Mouse (Mus musculus) megakaryocyte progenitor cell, adult 5-6 weeks (primary cell): Measurements from ENCODE around the gene Mrps18b. TPM values are rescaled to one million over a fixed set of nuclear protein-coding genes. Genes with fewer than 3 reads are reported as not detected.

Experiments
- ATAC-seq: replicated peaks from 2 replicates; pipeline ENCODE4 v1.8.0; 2016; ENCODE audit warnings: mild to moderate bottlenecking, moderate TSS enrichment, inconsistent platforms; ENCODE audit not compliant: poor library complexity
- total RNA-seq, 2 experiments: library from RNA; stranded (forward) in 1 of 2; stranded (reverse) in 1 of 2; fragments of 157-497, 149-512 nt in 1 of 2; fragments of 200-1000 nt in 1 of 2; gene quantifications; 2 replicates each; pipeline versions ENCODE4 v1.2.3 to v1.2.4; 2015 to 2017

Gene Mrps18b
- total RNA-seq, 2 experiments from 2014 or later: 76.4 to 142 TPM

DNA sequence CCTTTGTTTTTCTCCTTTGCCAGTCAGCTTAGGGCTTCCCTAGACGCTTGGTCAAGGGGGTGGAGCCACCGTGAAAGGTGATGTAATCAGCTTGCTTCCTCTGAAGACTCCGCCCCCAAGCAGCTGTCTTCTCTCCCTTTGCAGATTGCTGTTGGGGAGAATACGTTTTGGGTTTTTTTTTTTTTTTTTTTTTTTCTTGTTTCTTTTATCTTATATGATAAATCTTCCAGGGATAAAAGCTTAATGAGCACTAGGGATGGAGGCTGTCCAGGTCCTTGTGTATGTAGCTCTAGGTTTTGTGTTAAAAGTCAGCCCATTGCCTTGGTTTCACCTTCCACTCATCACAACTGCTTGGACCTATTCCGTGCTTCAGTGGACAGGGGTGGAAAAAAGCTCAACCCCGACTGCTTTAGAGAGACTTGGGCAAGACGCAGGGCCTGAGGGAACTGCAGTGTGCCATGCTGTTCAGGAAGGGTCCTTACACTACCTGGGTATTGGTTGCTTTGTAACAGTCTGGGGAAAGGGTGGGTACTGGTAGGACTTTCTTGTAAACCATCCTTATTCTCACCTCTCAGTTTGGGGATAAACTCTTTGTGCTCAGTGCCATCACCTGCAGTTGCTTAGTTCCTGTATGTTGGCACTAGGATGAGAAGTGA, 3.0 kb upstream of the Mrps18b start:
- peak; percentile 45 for ATAC-seq

DNA sequence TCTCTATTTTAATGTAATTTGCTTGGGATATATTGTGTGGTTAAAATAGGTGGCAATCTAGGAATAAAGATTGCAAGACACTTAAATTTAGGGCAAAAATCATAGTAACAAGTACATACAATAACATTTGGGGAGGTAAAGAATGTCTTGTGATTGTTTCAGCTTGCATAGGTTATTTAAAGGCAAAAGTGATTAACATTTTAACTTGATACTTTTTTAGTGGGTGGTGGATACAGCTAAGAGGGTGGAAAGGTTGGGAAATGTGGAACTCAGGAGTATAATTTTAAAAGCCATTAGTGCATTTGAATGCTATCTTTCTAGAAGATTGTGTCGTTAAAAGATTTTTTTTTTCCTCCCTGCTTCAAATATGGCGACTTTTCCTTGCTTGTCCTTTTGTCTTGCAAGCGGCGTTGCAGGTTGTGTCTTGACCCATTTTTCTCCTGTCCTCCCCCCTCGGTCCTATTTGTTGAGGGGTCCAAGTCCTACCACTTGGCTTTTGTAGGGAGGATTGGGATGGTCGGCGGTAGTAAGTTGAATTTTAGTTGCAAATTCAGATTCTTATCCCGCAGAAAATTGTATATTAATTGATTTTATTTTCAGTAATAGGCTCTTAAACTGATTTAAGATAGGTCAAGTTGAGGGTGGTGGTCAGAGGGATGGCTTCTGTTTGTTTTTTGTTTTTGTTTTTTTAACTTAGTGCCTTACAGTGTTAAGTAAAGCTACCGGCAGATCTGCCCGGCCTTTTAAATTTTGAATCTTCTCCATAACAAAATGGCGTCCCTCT, 2.3 kb upstream of the Mrps18b start:
- no peak for ATAC-seq

DNA sequence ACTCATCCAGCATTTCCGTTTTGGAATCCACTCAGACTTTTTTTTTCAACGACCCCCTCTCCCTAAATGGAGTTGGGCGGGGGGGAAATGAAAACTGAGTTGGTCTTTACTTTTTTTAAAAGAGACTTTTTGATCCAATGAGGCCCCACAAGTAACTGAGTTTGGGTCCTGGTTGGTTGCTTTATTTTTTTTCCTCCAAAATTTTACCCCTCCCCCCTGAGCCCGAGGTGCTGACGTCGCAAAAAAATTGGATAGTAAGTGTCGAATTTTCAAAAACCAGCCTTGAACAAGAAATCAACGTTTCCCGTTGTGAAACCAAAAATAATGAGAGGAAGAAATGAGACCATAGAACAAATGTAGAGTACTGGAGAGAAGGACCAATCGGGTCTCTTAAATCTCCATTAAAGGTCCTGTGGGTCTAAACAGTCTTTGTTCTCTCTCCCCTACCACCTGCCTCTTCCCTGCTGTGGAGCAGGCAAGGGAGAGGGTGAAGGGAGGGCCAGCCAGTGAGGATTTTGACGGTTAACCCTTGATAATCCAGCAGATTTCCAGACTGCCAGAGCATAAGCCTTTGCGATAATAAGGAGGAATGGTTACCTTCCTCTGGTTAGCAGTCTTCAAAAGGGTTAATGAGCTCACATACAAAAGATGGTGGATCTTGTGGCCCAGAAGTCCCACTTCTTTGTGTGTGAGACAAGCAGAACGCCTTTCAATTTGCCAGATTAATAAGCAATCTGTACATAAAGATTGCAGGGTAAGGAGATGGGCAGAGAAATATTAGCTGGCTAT, 1.5 kb upstream of the Mrps18b start:
- ATAC-seq: no peak

DNA sequence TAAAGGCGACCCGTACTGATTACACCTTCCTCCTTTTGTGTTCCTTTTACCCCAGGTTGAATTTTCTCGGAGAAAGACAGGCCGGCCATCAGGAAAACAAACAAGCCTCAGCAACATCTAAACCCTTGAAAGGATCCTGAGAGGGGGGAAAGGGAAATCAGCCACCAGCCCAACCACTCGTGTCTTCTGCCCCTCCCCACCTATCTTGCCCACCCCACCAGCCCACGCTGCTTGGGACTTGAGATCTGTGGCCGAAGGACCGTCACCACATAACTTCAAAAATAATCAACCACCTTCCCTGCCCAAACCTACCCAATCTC, 914 bp upstream of the Mrps18b start:
- ATAC-seq: no peak

- ATAC-seq: peak; percentile 1
Measured at GRCm38 (mm10) chr17:35915538-35916296, 472 bp downstream of the Mrps18b start.

GRCm38 (mm10) chr17:35914975-35915374, 1.2 kb downstream of the Mrps18b start:
- no peak for ATAC-seq

DNA sequence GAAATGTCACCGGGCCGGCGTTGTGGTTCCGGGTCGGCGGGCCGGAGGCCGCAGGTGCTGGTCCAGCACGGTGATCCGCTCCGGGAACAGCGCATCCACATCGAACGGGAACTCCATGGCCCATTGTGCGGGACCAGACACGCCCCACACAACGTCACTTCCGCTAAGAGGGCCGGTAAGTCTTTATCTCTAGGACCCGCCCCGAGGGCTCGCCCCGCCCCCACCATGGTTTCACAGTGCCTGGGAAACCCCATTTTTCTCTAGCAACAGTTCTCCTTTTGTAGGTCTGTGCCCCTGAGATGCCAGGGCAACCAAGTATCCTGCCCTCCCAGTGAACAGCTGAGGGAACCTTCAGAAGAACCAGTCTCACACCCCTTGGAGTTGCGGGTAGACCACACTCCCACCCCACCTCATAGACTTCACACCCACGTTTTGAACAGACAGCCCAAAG, 6.2 kb downstream of the Mrps18b start, which contains the start of gene Atat1:
TSS of gene Atat1 (minus strand) at position 157 of the 451 bp plus-strand sequence.
- ATAC-seq: peak; percentile 97

- peak; percentile 25 for ATAC-seq
Measured at GRCm38 (mm10) chr17:35909186-35909918, 6.8 kb downstream of the Mrps18b start.

DNA sequence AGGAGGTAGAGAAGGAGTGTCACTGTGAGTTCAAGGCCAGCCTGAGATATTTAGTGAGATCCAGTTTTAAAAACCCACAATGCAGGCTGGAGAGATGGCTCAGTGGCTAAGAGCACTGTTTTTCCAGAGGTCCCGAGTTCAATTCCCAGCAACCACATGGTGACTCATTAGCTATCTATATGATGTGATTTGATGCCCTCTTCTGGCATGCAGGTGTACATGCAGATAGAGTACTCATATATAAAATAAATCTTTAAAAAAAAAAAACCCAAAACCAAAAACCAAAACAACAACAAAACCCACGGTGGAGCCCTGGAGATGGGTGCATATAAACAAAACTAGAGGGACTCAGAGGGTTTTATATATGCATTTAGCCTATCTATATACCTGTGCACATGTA, 8.6 kb downstream of the Mrps18b start:
- ATAC-seq: no peak

DNA sequence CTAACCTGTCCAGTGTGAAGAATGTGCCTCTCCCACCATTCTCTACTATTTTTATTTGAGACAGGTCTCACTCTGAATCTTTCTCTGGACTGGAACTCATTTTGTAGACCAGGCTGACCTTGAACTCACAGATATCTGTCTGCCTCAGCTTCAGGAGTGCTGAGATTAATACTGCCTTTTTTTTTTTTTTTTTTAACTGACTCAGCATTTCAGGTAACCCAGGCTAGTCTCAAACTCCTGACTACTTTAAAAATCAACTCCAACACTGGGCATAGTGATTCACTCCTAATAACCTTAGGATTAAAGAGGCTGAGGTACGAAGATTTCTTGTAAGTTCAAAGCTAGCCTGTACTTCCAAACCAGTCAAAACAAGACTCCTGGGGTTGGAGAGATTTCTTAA, 10.6 kb downstream of the Mrps18b start:
- ATAC-seq: no peak

DNA sequence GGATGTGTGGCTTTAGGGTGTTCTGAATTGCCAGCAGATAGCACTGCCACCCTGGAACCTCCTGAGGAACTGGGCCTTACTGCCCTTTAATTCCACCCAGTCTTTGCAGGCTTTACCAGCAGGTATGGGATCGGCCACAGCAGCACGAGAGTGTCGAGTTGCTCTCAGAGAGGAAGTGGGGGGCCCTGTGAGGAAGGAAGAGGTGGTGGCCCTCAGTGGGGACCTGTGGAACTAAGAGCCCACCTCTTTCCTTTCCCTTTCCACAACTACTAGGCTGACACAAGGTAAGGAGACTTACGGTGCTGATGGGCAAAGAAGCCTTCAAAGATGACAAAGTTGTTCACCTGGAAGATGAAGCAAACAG, 12.2 kb downstream of the Mrps18b start:
- peak; percentile 32 for ATAC-seq

DNA sequence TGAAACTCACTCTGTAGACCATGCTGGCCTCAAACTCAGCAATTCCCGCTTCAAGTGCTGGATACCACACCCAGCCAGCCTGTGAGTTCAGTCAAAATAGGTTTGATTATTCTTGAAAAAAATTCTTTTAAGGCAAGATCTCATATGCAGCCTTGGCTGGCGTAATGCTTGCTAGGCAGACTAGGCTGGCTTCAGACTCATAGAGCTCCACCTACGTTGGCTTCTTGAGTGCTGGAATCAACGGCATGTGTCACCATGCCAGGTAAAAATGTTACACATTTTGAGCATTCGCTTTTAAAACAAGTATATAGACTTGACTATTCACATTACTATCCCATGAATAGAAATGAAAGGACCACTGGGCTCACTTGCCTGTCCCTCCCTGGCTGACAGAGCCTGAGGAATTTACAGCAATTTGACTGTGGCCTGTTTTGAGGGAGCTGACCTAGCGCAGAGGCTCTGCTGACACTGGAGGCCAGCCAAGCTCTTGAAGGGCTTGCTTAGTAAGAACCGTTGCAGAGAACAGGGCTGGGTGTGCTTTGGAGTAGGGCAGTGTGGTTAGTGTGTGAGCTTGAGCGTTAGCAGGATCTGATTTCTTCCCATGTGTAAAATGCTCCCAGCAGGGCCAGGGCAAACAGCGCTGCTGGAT, 12.7 kb downstream of the Mrps18b start:
- ATAC-seq: peak; percentile 56

GRCm38 (mm10) chr17:35900636-35901035, 15.6 kb downstream of the Mrps18b start:
- ATAC-seq: no peak

DNA sequence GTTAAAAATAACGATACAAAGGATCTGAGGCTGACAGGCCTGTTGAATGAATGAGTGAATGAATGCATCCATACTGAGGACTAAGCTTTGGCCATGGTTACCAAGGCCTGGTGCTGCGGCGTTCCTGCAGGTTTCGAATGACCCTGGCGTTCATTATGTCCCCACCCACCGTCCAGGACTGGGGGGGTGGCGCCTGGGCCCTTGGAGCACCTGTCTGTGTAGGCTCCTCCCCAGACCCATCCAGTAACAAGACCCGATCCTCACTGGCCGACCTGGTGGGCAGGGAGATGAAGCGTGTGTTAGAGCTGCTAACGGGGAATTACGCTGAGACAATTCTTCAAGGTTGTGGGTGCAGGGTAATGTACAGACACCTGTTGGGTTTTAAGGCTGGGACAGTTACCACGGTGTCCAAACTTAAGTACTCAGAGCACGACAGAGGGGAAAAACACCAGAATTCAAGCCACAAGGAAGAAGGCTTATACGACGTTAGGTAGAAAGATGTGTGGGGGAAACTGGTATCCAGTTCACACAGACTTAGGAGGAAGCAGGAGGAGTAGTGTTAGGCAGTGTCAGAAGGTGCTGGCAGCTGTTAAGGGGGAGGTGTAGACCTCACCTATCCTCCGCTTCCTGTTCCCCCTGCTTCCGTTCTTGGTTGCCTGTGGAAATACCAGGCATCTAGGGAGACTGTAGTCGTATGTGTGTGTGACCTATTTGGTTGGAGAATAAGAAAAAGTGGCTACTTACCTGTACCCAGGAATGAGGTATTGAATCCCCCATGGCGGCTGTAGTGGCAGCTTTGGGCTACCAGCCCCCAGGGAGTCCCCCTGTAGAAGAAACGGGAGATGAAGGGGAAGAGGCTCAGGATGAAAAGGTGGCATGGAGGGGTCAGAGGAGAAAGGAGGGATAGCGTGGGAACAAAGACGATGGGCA, 18.3 kb downstream of the Mrps18b start:
- ATAC-seq: peak; percentile 21

- peak; percentile 72 for ATAC-seq
Measured at GRCm38 (mm10) chr17:35896781-35897643, 19.2 kb downstream of the Mrps18b start, which contains the start of gene 2310061I04Rik. 2310061I04Rik (minus strand) TSS chr17:35897431.

GRCm38 (mm10) chr17:35887725-35888124, 28.5 kb downstream of the Mrps18b start:
- ATAC-seq: no peak

DNA sequence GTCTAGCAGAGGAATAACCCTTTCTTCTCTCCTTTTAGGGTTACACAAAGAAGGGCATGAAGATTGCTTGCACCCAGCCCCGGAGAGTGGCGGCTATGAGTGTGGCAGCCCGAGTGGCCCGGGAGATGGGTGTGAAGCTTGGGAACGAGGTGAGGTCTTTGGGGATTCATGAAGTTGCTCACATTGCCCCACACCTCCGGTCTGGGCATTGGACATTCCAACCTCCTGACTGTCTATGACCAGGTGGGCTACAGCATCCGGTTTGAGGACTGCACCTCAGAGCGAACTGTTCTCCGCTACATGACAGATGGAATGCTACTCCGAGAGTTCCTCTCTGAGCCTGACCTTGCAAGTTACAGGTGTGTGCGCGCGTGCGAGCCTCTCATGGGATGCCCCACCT, 32.4 kb downstream of the Mrps18b start:
- no peak for ATAC-seq

DNA sequence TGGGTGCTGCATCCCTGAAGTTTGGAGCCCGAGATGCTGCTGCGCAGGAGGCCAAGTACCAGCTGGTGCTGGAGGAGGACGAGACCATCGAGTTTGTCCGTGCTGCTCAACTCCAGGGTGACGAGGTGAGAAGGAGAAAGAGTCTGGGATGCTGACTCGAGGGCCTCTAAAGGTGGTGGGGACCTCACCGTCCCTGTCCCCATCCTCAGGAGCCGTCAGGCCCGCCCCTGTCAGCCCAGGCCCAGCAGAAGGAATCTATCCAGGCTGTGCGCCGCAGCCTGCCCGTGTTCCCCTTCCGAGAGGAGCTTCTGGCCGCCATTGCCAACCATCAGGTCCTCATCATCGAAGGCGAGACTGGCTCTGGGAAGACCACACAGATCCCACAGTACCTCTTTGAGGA, 33.3 kb downstream of the Mrps18b start:
- no peak for ATAC-seq
